Mouse (Mus musculus): Measurements from ENCODE around the gene Aqp6. TPM values are rescaled to one million over a fixed set of nuclear protein-coding genes. Genes with fewer than 3 reads are reported as not detected.
A peak's percentile ranks its signal among the peaks of the same experiment; 100 is the strongest.

Aqp6 gene
- total and polyA plus RNA-seq, 2 experiments from 2014 or later = 0.26 to 0.50 TPM

DNA sequence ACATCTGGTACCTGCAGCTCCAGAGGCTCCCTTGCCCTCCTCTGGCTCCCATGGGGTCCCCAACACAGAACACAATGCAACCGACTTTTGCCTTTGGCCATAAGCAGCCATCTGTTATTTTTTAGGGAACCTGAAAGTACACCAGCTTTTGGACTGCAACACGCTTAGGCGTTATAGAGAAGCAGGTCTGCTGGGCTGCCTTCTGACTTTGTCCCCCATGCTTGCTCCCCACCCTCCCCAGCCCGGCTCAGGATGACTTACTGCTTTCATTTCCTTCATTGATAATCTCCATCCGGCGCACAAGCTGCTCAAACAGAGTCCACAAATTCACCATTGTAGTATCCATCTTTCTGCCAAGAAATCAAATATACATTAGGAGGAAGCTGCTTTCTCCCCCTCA, 41.4 kb downstream of the Aqp6 start:
- H3K36me3 ChIP-seq (ENCODE audit: insufficient read depth, low read length) = no peaks in the 10 kb centered on the region
- no peak for DNase-seq (ENCODE audit: low spot score)
- H3K9me3 ChIP-seq (ENCODE audit: low read length) = no peaks in the 10 kb centered on the region
- H3K4me3 ChIP-seq (ENCODE audit: low read length) = no peak overlapping the region
- TF ChIP-seq CTCF (IDR thresholded peaks at IDR 0.05; ENCODE audit: low read depth) = no peak
- no peak overlapping the region for H3K4me2 ChIP-seq (ENCODE audit: low read depth, low read length)
- no peaks in the 10 kb centered on the region for H3K27me3 ChIP-seq (ENCODE audit: insufficient read depth, low read length)
- H3K4me1 ChIP-seq (ENCODE audit: insufficient read depth, low read length) = peaks cover 2% of the 10 kb centered on the region; the same call in 1 of the 2 replicates
- WGBS = 51% methylated on average over 6 of the region's 6 CpGs
- no peak overlapping the region for H3K9ac ChIP-seq (replicated peaks; ENCODE audit: low read length)
- H3K27ac ChIP-seq = no peak overlapping the region
- no peak for ATAC-seq

DNA sequence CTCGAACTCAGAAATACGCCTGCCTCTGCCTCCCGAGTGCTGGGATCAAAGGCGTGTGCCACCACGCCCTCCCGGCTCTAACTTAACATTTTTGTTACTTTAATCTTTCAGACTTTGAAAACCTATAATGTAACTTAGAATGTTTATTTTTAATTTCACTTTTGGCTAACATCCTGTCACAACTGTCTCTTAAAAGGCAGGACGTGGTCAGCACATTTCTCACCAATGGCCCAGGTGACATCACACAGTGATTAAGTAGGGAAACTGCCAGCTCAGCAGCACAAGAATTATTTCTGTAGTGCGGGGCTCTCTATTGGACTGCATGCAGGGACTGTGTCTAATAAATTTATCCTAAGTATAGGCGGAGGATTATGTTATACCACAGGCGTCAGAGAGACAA, 42.6 kb downstream of the Aqp6 start:
- no peak overlapping the region for H3K27ac ChIP-seq
- no peak for ATAC-seq
- no peak overlapping the region for H3K4me2 ChIP-seq (ENCODE audit: low read depth, low read length)
- no peaks in the 10 kb centered on the region for H3K27me3 ChIP-seq (ENCODE audit: insufficient read depth, low read length)
- no peak overlapping the region for H3K9ac ChIP-seq (replicated peaks; ENCODE audit: low read length)
- H3K4me1 ChIP-seq (ENCODE audit: insufficient read depth, low read length) = peaks cover 10% of the 10 kb centered on the region
- DNase-seq (ENCODE audit: low spot score) = no peak
- H3K4me3 ChIP-seq (ENCODE audit: low read length) = no peak overlapping the region
- TF ChIP-seq CTCF (IDR thresholded peaks at IDR 0.05; ENCODE audit: low read depth) = no peak
- H3K9me3 ChIP-seq (ENCODE audit: low read length) = no peaks in the 10 kb centered on the region
- 70% methylated on average over 10 of the region's 10 CpGs for WGBS
- no peaks in the 10 kb centered on the region for H3K36me3 ChIP-seq (ENCODE audit: insufficient read depth, low read length)

GRCm38 (mm10) chr15:99644776-99645175, 43.6 kb downstream of the Aqp6 start:
- ATAC-seq (no peak), DNase-seq (ENCODE audit: low spot score) (peak; percentile 65)
- Histone ChIP-seq H3K9ac (replicated peaks; ENCODE audit: low read length) (no peak overlapping the region), H3K4me2 (ENCODE audit: low read depth, low read length) (peak overlapping the region; percentile 6; the same call in 1 of the 2 replicates), H3K4me1 (ENCODE audit: insufficient read depth, low read length) (peaks cover 15% of the 10 kb centered on the region), H3K36me3 (ENCODE audit: insufficient read depth, low read length) (no peaks in the 10 kb centered on the region), H3K9me3 (ENCODE audit: low read length) (no peaks in the 10 kb centered on the region), H3K27me3 (ENCODE audit: insufficient read depth, low read length) (no peaks in the 10 kb centered on the region), H3K27ac (peak overlapping the region; percentile 32), H3K4me3 (ENCODE audit: low read length) (no peak overlapping the region)
- no peak for TF ChIP-seq CTCF (IDR thresholded peaks at IDR 0.05; ENCODE audit: low read depth)
- 17% methylated on average over 7 of the region's 7 CpGs for WGBS

DNA sequence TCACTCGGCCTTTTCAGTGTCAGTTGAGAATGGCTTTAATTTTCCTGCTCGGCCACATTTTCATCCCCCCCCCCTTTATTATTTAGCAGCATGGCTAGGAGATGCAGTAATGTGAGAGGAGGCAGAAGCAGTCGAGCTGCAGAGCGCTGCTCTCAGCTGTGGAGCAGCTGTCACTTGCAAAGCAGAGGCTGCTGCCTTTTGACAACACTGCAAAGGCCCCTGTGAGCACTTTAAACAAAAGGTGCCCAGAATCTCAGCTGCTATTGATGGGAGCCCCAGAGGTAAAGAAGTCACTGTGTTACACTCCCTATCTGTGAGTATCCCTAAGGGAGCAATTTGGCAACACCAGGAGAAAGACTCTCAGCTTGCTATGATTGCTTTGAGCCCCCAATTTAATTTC, 47.1 kb downstream of the Aqp6 start:
- H3K27ac ChIP-seq = peak overlapping the region; percentile 36; the same call in 1 of the 2 replicates
- H3K4me2 ChIP-seq (ENCODE audit: low read depth, low read length) = 0 out of 2 replicates have a peak overlapping the region, but pooled peaks have one; percentile 98
- TF ChIP-seq CTCF (IDR thresholded peaks at IDR 0.05; ENCODE audit: low read depth) = no peak
- ATAC-seq = no peak
- 17% methylated on average over 4 of the region's 4 CpGs for WGBS
- H3K36me3 ChIP-seq (ENCODE audit: insufficient read depth, low read length) = no peaks in the 10 kb centered on the region
- no peak overlapping the region for H3K4me3 ChIP-seq (ENCODE audit: low read length)
- H3K27me3 ChIP-seq (ENCODE audit: insufficient read depth, low read length) = no peaks in the 10 kb centered on the region
- no peaks in the 10 kb centered on the region for H3K9me3 ChIP-seq (ENCODE audit: low read length)
- peak; percentile 49 for DNase-seq (ENCODE audit: low spot score)
- peaks cover 15% of the 10 kb centered on the region for H3K4me1 ChIP-seq (ENCODE audit: insufficient read depth, low read length)
- no peak overlapping the region for H3K9ac ChIP-seq (replicated peaks; ENCODE audit: low read length)

- Histone ChIP-seq H3K9ac (replicated peaks; ENCODE audit: low read length) (no peak overlapping the region), H3K9me3 (ENCODE audit: low read length) (no peaks in the 10 kb centered on the region), H3K27me3 (ENCODE audit: insufficient read depth, low read length) (no peaks in the 10 kb centered on the region), H3K4me2 (ENCODE audit: low read depth, low read length) (peak overlapping the region; percentile 98), H3K36me3 (ENCODE audit: insufficient read depth, low read length) (no peaks in the 10 kb centered on the region), H3K4me1 (ENCODE audit: insufficient read depth, low read length) (peaks cover 17% of the 10 kb centered on the region), H3K4me3 (ENCODE audit: low read length) (no peak overlapping the region), H3K27ac (no peak overlapping the region)
- no peak for ATAC-seq
- 0 out of 2 replicates have a peak, but pooled peaks have one; percentile 17 for TF ChIP-seq CTCF (IDR thresholded peaks at IDR 0.05; ENCODE audit: low read depth)
- no peak for DNase-seq (ENCODE audit: low spot score)
- WGBS = 20% methylated on average over 6 of the region's 6 CpGs
These were observed 48.0 kb downstream of the Aqp6 start for GRCm38 (mm10) chr15:99649067-99649761.

GRCm38 (mm10) chr15:99650304-99650703, 49.1 kb downstream of the Aqp6 start:
- no peak overlapping the region for H3K27ac ChIP-seq
- H3K4me2 ChIP-seq (ENCODE audit: low read depth, low read length) = peak overlapping the region; percentile 98
- no peaks in the 10 kb centered on the region for H3K27me3 ChIP-seq (ENCODE audit: insufficient read depth, low read length)
- H3K9me3 ChIP-seq (ENCODE audit: low read length) = no peaks in the 10 kb centered on the region
- H3K9ac ChIP-seq (replicated peaks; ENCODE audit: low read length) = no peak overlapping the region
- peaks cover 17% of the 10 kb centered on the region for H3K4me1 ChIP-seq (ENCODE audit: insufficient read depth, low read length)
- H3K4me3 ChIP-seq (ENCODE audit: low read length) = peak overlapping the region; percentile 88
- no peak for ATAC-seq
- 40% methylated on average over 2 of the region's 2 CpGs for WGBS
- no peak for TF ChIP-seq CTCF (IDR thresholded peaks at IDR 0.05; ENCODE audit: low read depth)
- no peaks in the 10 kb centered on the region for H3K36me3 ChIP-seq (ENCODE audit: insufficient read depth, low read length)
- DNase-seq (ENCODE audit: low spot score) = no peak
